Mouse (Mus musculus): Measurements from ENCODE around the gene Thrap3. TPM values are rescaled to one million over a fixed set of nuclear protein-coding genes. Genes with fewer than 3 reads are reported as not detected.

The Thrap3 gene
- 100 to 1,000 TPM; 213 to 225 TPM for polyA plus RNA-seq (2017; shearing (Covaris generic))

DNA sequence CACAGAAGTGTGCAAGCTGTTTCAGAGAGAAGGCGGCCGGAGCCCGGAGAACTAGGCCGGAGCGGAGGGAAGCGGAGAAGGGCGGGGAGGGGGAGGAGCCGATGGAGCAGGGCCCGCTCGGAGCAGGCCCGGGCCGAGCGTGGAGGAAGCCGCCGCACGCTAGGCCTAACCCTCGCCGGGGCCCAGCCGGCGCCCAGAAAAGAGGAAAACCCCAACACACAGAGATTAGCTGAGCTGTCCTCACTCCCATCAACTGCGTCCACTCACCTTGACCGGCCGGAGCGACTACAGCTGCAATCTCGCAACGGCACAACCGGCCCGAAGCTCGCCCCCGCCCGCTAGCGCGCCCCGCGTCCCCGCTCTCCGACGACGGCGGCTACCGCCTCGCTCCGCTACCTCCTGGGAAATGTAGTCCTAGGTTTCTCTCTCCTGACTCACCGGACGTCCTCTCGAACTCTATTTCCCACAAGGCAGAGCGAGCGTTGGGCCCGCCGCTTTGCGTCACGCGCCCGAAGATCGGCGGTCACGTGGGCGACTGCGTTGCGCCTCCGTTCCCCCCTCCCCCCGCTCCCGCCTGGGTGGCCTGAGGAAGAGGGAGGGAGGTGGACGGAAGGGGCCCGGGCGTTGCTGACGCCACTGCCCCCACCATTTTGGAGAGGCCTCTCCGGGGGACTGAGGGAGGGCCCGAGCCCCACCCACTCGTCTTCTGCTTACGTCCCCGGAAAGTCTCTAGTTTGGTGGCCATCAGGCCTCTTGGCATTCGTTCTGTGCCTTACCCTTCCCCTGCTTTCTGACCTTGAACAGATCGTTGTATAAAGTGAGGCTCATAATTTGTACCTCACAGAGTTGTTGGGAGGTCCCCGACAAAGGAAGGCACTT, at the start of gene Thrap3:
Gene Thrap3 (minus strand): TSS at position 458 of the 879 bp plus-strand sequence.

DNA sequence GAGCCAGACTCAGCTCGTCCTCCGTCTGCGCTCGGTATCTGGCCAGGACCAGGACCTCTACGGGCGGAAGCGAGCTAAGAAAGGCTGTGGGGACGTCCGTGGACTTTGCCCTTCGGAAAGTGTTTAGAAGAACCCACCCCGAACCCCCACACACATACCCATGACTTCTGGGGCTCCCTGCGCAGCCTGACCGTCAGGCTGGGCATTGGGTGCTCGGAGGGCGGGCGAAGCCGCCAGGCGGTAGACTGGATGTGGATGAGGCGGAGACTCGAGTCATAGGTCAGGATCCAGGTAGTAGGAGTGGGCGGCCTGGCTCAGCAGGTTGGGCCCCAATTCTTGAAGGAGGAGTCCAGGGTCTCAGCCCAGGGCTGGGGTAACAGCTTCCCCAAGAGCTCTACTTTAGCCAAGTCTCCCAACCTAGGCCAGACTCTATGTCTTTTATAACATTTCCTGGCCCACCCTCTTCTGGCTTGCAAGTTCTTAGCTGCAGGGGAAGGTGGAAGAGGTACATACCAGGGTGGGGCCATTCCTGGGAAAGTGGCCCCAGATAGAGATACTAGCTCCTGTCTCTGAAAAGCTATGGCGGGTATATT, 39.4 kb downstream of the Thrap3 start, which contains the start of gene Sh3d21:
Gene Sh3d21 (minus strand): TSS at position 425 of the 593 bp plus-strand sequence.

DNA sequence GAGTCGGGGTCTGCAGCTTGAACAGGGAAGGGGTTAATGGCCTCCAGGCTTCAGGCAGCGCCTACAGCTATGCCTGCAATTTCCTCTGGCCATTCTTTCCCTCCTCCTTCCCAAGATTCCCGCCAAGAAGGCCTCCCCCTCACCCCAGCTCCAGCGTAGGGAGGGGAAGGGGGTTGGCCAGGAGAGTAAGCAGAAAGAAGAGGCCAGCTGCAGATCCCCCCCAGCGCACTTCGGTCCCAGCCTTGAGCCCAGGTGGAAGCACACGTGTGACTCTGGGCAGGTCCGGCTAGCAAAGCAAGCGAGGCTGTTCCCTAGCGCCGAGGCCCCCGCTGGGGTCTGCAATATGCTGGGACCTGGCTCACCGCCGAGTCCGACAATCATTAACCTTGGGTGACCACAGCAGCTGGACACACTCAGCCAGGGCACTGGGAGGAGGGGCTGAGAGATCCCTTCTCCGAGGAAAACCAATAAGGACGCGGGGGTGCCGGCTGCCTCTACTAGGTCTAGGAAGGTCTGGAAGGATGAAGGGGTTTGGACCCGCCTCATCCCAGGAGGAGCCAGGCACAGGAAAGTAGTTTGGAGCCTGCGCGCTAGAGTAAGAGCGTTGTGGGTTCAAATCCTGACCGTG, 54.9 kb downstream of the Thrap3 start, which contains the start of gene Eva1b:
Gene Eva1b (plus strand): TSS at position 212 of the 628 bp plus-strand sequence.

Other genes starting within 250 kb of the Thrap3 start
- under 1 TPM; 0.18 to 0.71 TPM for gene Csf3r, start 178.2 kb downstream of the Thrap3 start, polyA plus RNA-seq (2017; shearing (Covaris generic))
- gene Mrps15, start 155.8 kb downstream of the Thrap3 start, polyA plus RNA-seq (2017; shearing (Covaris generic)): 100 to 1,000 TPM in 1 of 2 experiments, 10 to 100 TPM in 1; 95.5 to 109 TPM
- gene Oscp1, start 144.2 kb downstream of the Thrap3 start, polyA plus RNA-seq (2017; shearing (Covaris generic)): 1 to 10 TPM; 1.2 to 1.6 TPM
- 10 to 100 TPM; 45.3 to 73.6 TPM for gene Lsm10, start 106.1 kb downstream of the Thrap3 start, polyA plus RNA-seq (2017; shearing (Covaris generic))
- gene Stk40, start 98.8 kb downstream of the Thrap3 start, polyA plus RNA-seq (2017; shearing (Covaris generic)): 10 to 100 TPM; 29.8 to 58.9 TPM
- 10 to 100 TPM; 83.8 to 92.8 TPM for gene Eva1b, start 55.0 kb downstream of the Thrap3 start, polyA plus RNA-seq (2017; shearing (Covaris generic))
- gene Sh3d21, start 39.3 kb downstream of the Thrap3 start, polyA plus RNA-seq (2017; shearing (Covaris generic)): 1 to 10 TPM; 1.5 to 2.6 TPM
- 10 to 100 TPM; 28.6 to 70.2 TPM for gene Map7d1, start 53.6 kb upstream of the Thrap3 start, polyA plus RNA-seq (2017; shearing (Covaris generic))
- gene Trappc3, start 59.6 kb upstream of the Thrap3 start, polyA plus RNA-seq (2017; shearing (Covaris generic)): 100 to 1,000 TPM; 102 to 105 TPM
- gene Col8a2, start 84.0 kb upstream of the Thrap3 start, polyA plus RNA-seq (2017; shearing (Covaris generic)): under 1 TPM; 0.23 to 0.58 TPM
- gene Adprhl2, start 118.9 kb upstream of the Thrap3 start, polyA plus RNA-seq (2017; shearing (Covaris generic)): 10 to 100 TPM; 50.5 to 59.0 TPM
- gene Tekt2, start 122.9 kb upstream of the Thrap3 start, polyA plus RNA-seq (2017; shearing (Covaris generic)): under 1 TPM; 0.19 to 0.85 TPM
- 10 to 100 TPM; 13.5 to 28.4 TPM for gene Ago3, start 226.8 kb upstream of the Thrap3 start, polyA plus RNA-seq (2017; shearing (Covaris generic))